Mouse (Mus musculus) limb, embryonic 14.5 days (tissue): ENCODE measurements around the gene Padi2. TPM values are rescaled to one million over a fixed set of nuclear protein-coding genes. Genes with fewer than 3 reads are reported as not detected.

Experiments
- ATAC-seq: fragments of 200-750 bp; cut with Nextera tagmentation; 2 replicates; pipeline ENCODE4 v1.8.0; 2017; ENCODE audit warnings: low read depth, moderate number of reproducible peaks, moderate TSS enrichment; ENCODE audit not compliant: low FRiP score
- DNase-seq: peaks from one replicate; pipeline ENCODE4 v3.0.0-alpha.2; 2015; ENCODE audit warnings: low spot score
- H3K27ac ChIP-seq: fragments of 300-500 bp; sonication (generic); replicated peaks from 2 replicates; pipeline ENCODE4 v1.5.1; 2014; ENCODE audit warnings: low read depth, mild to moderate bottlenecking, low read length, moderate library complexity, mixed read lengths
- H3K27me3 ChIP-seq: fragments of 300-500 bp; sonication (generic); 2 replicates; pipeline ENCODE4 v1.6.1; 2014; ENCODE audit warnings: low read length, mixed read lengths; ENCODE audit not compliant: control insufficient read depth, insufficient read depth
- H3K36me3 ChIP-seq: fragments of 300-500 bp; sonication (generic); 2 replicates; pipeline ENCODE4 v1.6.1; 2014; ENCODE audit warnings: mild to moderate bottlenecking, low read length, moderate library complexity, mixed read lengths; ENCODE audit not compliant: control insufficient read depth, insufficient read depth
- H3K4me1 ChIP-seq: fragments of 300-500 bp; sonication (generic); 2 replicates; pipeline ENCODE4 v1.6.1; 2014; ENCODE audit warnings: antibody characterized with exemption, low read length, mixed read lengths; ENCODE audit not compliant: control insufficient read depth, insufficient read depth
- H3K4me2 ChIP-seq: fragments of 300-500 bp; sonication (generic); replicated peaks from 2 replicates; pipeline ENCODE4 v1.6.1; 2014; ENCODE audit warnings: low read depth, mild to moderate bottlenecking, low read length, moderate library complexity; ENCODE audit not compliant: severe bottlenecking
- H3K4me3 ChIP-seq: fragments of 300-500 bp; sonication (generic); replicated peaks from 2 replicates; pipeline ENCODE4 v1.5.1; 2014; ENCODE audit warnings: low read length
- H3K9ac ChIP-seq: fragments of 300-500 bp; sonication (generic); 2 replicates; pipeline ENCODE4 v1.6.1; 2014; ENCODE audit warnings: mild to moderate bottlenecking, low read depth, low read length, moderate library complexity; ENCODE audit not compliant: severe bottlenecking
- H3K9me3 ChIP-seq: fragments of 300-500 bp; sonication (generic); 2 replicates; pipeline ENCODE4 v1.6.1; 2016; ENCODE audit warnings: low read length; ENCODE audit not compliant: control insufficient read depth
- POLR2A ChIP-seq: fragments of 200-500 bp; IDR thresholded peaks from 2 replicates; pipeline ENCODE4 v1.8.0; 2012; ENCODE audit warnings: inconsistent platforms, mild to moderate bottlenecking, moderate library complexity, borderline replicate concordance; ENCODE audit not compliant: insufficient read depth, insufficient read length; ENCODE audit errors: extremely low read depth
- WGBS: fragments of 180-500 bp; shearing (Covaris S2); extraction: QIAGEN DNeasy Blood & Tissue Kit; methylation state at CpG from one replicate; pipeline ENCODE4 v1.1.7; 2014; 5-methylcytosine and 5-hydroxymethylcytosine counted together
- polyA plus RNA-seq, 2 experiments: library from polyadenylated mRNA; depleted of rRNA in 1 of 2; stranded (reverse) in 1 of 2; unstranded in 1 of 2; fragments of >200 nt; fragmentation: Nextera tagmentation in 1 of 2; extraction: Ambion mirVana in 1 of 2; gene quantifications; 2 replicates each; pipeline versions ENCODE4 v1.2.1 to v1.2.3; 2012 to 2014

The Padi2 gene
- polyA plus RNA-seq, 2 experiments: 1.3 to 1.9 TPM

DNA sequence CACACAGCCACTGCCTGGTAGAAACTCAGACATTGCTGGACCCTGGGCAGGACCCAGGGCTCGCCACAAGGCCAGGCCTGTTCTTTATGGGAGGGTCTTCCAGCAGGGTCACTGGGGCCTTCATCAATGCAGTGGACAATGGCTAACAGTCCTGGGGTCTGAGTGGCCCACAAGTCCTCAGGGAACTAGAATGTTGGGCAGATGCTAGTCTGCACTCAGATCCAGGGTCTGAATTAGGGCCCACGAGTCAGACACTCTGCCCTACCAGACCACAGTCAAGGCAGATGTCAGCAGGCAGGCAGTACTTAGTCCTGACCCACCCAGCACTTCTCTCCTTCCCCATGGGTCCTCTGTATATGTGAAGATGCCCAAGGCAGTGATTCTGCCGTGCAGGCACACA, 34.8 kb upstream of the Padi2 start:
- Histone ChIP-seq H3K4me3 (no peak overlapping the region), H3K9ac (no peak overlapping the region), H3K36me3 (no peaks in the 10 kb centered on the region), H3K27ac (no peak overlapping the region), H3K4me1 (peaks cover 15% of the 10 kb centered on the region; the same call in 1 of the 2 replicates), H3K27me3 (no peaks in the 10 kb centered on the region), H3K4me2 (no peak overlapping the region), H3K9me3 (no peaks in the 10 kb centered on the region; the same call in 1 of the 2 replicates)
- WGBS: 86% methylated on average over 3 of the region's 3 CpGs
- TF ChIP-seq POLR2A: no peak
- DNase-seq (no peak), ATAC-seq (no peak)

DNA sequence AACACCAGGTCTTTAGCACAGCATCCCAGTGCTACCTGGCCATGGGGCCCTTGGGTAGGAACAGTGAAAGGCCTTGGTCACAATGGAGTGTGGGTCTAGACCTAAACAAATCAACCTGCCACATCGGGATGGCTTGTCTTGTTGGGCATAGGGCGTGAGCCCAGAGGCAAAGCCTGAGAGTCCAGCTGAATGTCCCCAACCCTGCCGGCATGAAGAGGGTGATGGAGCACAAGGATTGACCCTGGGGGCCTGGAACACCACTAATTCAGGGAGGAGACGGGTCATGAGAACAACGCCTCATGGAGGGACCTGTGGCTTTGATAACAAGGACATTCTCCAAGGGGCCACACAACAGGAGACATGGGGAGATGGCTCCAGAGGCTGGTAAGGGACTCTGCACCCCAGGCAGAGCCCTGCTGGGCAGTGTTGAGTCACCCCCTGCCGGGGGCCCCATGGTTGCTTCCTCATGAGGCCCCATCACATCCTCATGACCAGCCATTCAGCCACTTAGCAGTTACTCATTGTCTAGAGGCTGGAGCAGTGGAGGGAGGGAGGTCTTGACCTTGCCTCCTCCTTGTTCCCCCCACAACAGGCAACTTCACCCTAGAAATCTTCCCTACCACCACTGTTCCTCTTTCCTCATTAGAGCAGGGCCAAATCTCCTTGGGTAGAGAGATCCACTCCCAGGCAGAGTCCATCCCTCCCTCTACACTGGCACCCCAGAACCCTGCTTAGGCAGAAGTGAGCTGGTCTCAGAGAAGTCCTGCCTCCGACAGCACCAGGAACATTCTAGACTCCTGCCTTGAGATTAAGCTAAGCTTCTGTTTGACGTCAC, 34.1 kb upstream of the Padi2 start:
- Histone ChIP-seq H3K4me1 (peaks cover 15% of the 10 kb centered on the region; the same call in 1 of the 2 replicates), H3K4me2 (no peak overlapping the region), H3K27me3 (no peaks in the 10 kb centered on the region), H3K36me3 (no peaks in the 10 kb centered on the region), H3K4me3 (no peak overlapping the region), H3K9me3 (no peaks in the 10 kb centered on the region; the same call in 1 of the 2 replicates), H3K9ac (no peak overlapping the region), H3K27ac (no peak overlapping the region)
- WGBS: 82% methylated on average over 8 of the region's 8 CpGs
- no peak for ATAC-seq
- DNase-seq: no peak
- no peak for TF ChIP-seq POLR2A

DNA sequence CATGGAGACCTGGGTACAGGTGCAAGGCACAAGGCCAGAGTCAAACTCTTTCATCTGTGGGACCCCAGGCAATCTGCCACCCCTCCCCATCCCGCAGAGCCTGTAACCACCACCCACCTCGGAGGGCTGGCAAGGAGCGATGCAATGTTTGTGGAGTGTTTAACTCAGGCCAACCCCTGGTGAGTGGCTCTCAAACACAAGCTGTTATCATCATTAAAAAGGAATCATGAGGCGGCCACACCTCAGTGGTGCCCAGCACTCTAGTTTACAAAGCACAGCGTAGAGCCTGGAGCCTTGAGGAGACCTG, 33.5 kb upstream of the Padi2 start:
- DNase-seq (no peak), ATAC-seq (no peak)
- Histone ChIP-seq H3K27ac (no peak overlapping the region), H3K4me3 (no peak overlapping the region), H3K27me3 (no peaks in the 10 kb centered on the region), H3K4me2 (no peak overlapping the region), H3K36me3 (no peaks in the 10 kb centered on the region), H3K9ac (no peak overlapping the region), H3K9me3 (no peaks in the 10 kb centered on the region; the same call in 1 of the 2 replicates), H3K4me1 (peaks cover 15% of the 10 kb centered on the region; the same call in 1 of the 2 replicates)
- no peak for TF ChIP-seq POLR2A
- 56% methylated on average over 5 of the region's 5 CpGs for WGBS

DNA sequence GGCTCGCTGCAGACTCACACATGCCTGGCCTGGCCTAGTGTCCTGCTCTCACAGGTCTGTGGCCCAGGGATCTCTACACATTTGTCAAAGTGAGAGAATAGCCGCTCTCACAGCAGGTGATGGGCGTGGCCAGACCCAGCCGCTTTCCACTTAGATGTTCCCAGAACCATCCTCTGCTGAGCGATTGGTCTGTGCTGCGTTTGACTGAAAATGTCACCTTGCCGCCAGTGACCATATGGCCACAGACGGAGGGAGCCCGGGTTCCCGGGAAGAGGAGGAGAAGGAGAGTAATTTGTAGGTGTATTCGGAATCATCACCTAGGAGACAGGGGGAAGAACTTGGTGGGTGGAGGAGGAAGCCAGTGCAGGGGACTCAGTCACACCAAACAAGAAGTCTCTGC, 33.1 kb upstream of the Padi2 start:
- H3K4me3 ChIP-seq: no peak overlapping the region
- no peak overlapping the region for H3K9ac ChIP-seq
- H3K36me3 ChIP-seq: no peaks in the 10 kb centered on the region
- no peak overlapping the region for H3K27ac ChIP-seq
- no peak for ATAC-seq
- no peaks in the 10 kb centered on the region for H3K27me3 ChIP-seq
- no peaks in the 10 kb centered on the region; the same call in 1 of the 2 replicates for H3K9me3 ChIP-seq
- DNase-seq: no peak
- no peak overlapping the region for H3K4me2 ChIP-seq
- peaks cover 12% of the 10 kb centered on the region; the same call in 1 of the 2 replicates for H3K4me1 ChIP-seq
- no peak for TF ChIP-seq POLR2A
- 43% methylated on average over 11 of the region's 11 CpGs for WGBS

DNA sequence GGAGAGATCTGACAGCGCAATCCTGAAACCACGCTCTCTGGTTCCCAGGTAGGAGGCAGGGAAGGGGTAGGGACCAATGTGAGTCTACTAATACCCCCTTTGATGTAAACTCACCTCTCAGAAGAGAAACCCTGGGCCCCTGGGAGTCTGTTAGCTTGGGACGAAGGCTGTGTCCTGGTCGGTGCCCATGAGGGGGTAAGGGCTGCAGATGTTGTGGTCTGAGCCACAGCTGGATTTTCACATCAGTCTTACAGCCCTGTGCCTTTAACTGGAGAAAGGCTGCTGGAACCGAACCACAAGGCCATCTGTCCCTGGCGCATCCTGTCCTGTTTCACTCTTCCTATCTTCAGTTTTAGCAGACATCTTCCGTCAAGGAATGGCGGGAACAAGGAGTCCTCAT, 30.0 kb upstream of the Padi2 start:
- Histone ChIP-seq H3K9me3 (no peaks in the 10 kb centered on the region; the same call in 1 of the 2 replicates), H3K36me3 (no peaks in the 10 kb centered on the region), H3K27me3 (no peaks in the 10 kb centered on the region), H3K9ac (no peak overlapping the region), H3K27ac (no peak overlapping the region), H3K4me2 (no peak overlapping the region), H3K4me1 (no peaks in the 10 kb centered on the region), H3K4me3 (no peak overlapping the region)
- ATAC-seq (no peak), DNase-seq (no peak)
- TF ChIP-seq POLR2A: no peak
- 84% methylated on average over 8 of the region's 8 CpGs for WGBS
